In genomic region chr11:103887724-103888410, GRCm38 (mm10) we compare ENCODE assay signal across 25 mouse cellular contexts.
DNase-seq lines count a peak whose midpoint lies in the region; ATAC-seq lines count a peak whose summit lies in the region.
"Had no signal": no experiment of that assay in that cellular context is flagged by ENCODE, and none has a peak within 500 bp of the region (broad histone marks: within the 10 kb centered on the region; RNA-seq: fewer than 3 reads in every experiment).

No protein-coding gene starts in this region.

- no peak overlapping the region for H3K27ac ChIP-seq in heart, embryonic 10.5 days
- H3K27ac ChIP-seq in midbrain, embryonic 11.5 days (ENCODE audit: low read depth, low read length), result no peak overlapping the region
- H3K27ac ChIP-seq in midbrain, embryonic 14.5 days (replicated peaks; ENCODE audit: low read depth, low read length), result no peak overlapping the region
- H3K27ac ChIP-seq: embryonic facial prominence, embryonic 10.5 days; embryonic facial prominence, embryonic 12.5 days; forebrain, embryonic 13.5 days; forebrain, embryonic 15.5 days had no signal

- H3K4me2 ChIP-seq in midbrain, embryonic 11.5 days, result no peak overlapping the region
- H3K4me2 ChIP-seq in midbrain, embryonic 14.5 days (ENCODE audit: low read length), result no peak overlapping the region
- H3K4me2 ChIP-seq: embryonic facial prominence, embryonic 12.5 days; forebrain, embryonic 13.5 days; forebrain, embryonic 15.5 days had no signal

- H3K9ac ChIP-seq in midbrain, embryonic 11.5 days (ENCODE audit: low read length), result no peak overlapping the region
- no peak overlapping the region for H3K9ac ChIP-seq in midbrain, embryonic 14.5 days (replicated peaks; ENCODE audit: low read length)
- H3K9ac ChIP-seq: embryonic facial prominence, embryonic 12.5 days; forebrain, embryonic 13.5 days; forebrain, embryonic 15.5 days had no signal

- DNase-seq in frontal cortex, postnatal 25 days (ENCODE audit: low spot score in 2 of 2), result no peak
- peak; percentile 53 for DNase-seq in heart, embryonic 10.5 days (ENCODE audit: low spot score)
- DNase-seq in heart, postnatal 36 days, result no peak
- peak; percentile 31 for DNase-seq in midbrain, embryonic 11.5 days (ENCODE audit: low spot score, missing footprints)
- no peak for DNase-seq in midbrain, embryonic 14.5 days
- DNase-seq in adipocyte (ENCODE audit: low spot score), result no peak
- DNase-seq: adrenal gland, adult 2 months; adrenal gland, postnatal 10 days; adrenal gland, postnatal 25 days; B cell, adult 2 months; cerebellum, adult 11-12 months; cerebellum, adult 2 months; cerebellum, adult 9-10 months; cerebellum, postnatal 10 days; cerebellum, postnatal 25 days had no signal

- no peak overlapping the region for H3K4me3 ChIP-seq in heart, embryonic 10.5 days
- no peak overlapping the region for H3K4me3 ChIP-seq in midbrain, embryonic 11.5 days (ENCODE audit: low read depth, low read length)
- no peak overlapping the region for H3K4me3 ChIP-seq in midbrain, embryonic 14.5 days (replicated peaks; ENCODE audit: low read depth, low read length)
- H3K4me3 ChIP-seq: embryonic facial prominence, embryonic 10.5 days; embryonic facial prominence, embryonic 12.5 days; forebrain, embryonic 13.5 days; forebrain, embryonic 15.5 days had no signal

- no peaks in the 10 kb centered on the region for H3K27me3 ChIP-seq in heart, embryonic 10.5 days (ENCODE audit: insufficient read depth, poor library complexity, severe bottlenecking)
- H3K27me3 ChIP-seq in midbrain, embryonic 11.5 days (ENCODE audit: control insufficient read depth, insufficient read depth, low read length), result no peaks in the 10 kb centered on the region
- no peaks in the 10 kb centered on the region for H3K27me3 ChIP-seq in midbrain, embryonic 14.5 days (ENCODE audit: control insufficient read depth, insufficient read depth, low read length)
- H3K27me3 ChIP-seq: CH12.LX; embryonic facial prominence, embryonic 12.5 days; forebrain, embryonic 13.5 days; forebrain, embryonic 15.5 days; Patski had no signal

- 93% methylated on average over 11 of the region's 11 CpGs for WGBS in heart, embryonic 10.5 days
- 93% methylated on average over 11 of the region's 11 CpGs for WGBS in midbrain, embryonic 11.5 days
- 95% methylated on average over 11 of the region's 11 CpGs for WGBS in midbrain, embryonic 14.5 days

- intact Hi-C loops in heart, postnatal 36 days (cut with DNase I), result no loop called here

- H3K9me3 ChIP-seq in heart, embryonic 10.5 days, result no peaks in the 10 kb centered on the region
- H3K9me3 ChIP-seq in midbrain, embryonic 11.5 days (ENCODE audit: control insufficient read depth, low read length), result no peaks in the 10 kb centered on the region
- no peaks in the 10 kb centered on the region for H3K9me3 ChIP-seq in midbrain, embryonic 14.5 days (ENCODE audit: control insufficient read depth, low read length)
- H3K9me3 ChIP-seq: embryonic facial prominence, embryonic 10.5 days; embryonic facial prominence, embryonic 12.5 days; forebrain, embryonic 13.5 days; forebrain, embryonic 15.5 days; G1E had no signal

- ATAC-seq in frontal cortex, adult (ENCODE audit: low TSS enrichment), result peak; percentile 61
- ATAC-seq in midbrain, embryonic 11.5 days (ENCODE audit: low FRiP score), result no peak
- no peak for ATAC-seq in midbrain, embryonic 14.5 days (ENCODE audit: low FRiP score, low TSS enrichment)
- ATAC-seq: activated CD4-positive, CD25-positive, alpha-beta regulatory T cell, adult 4 months; CD4-positive, CD25-positive, alpha-beta regulatory T cell, adult 4 months; forebrain, embryonic 13.5 days; forebrain, embryonic 15.5 days; Patski had no signal

- H3K4me1 ChIP-seq in heart, embryonic 10.5 days, result peaks cover 14% of the 10 kb centered on the region
- peaks cover 14% of the 10 kb centered on the region for H3K4me1 ChIP-seq in midbrain, embryonic 11.5 days (ENCODE audit: control insufficient read depth, insufficient read depth, low read length)
- H3K4me1 ChIP-seq in midbrain, embryonic 14.5 days (ENCODE audit: control insufficient read depth, insufficient read depth, low read length), result peaks cover 11% of the 10 kb centered on the region

- 0 out of 2 replicates have a peak, but pooled peaks cover 12% of the 10 kb centered on the region for H3K36me3 ChIP-seq in heart, embryonic 10.5 days
- H3K36me3 ChIP-seq in midbrain, embryonic 11.5 days (ENCODE audit: control insufficient read depth, insufficient read depth, low read length), result no peaks in the 10 kb centered on the region; the same call in 1 of the 2 replicates
- peaks cover 18% of the 10 kb centered on the region for H3K36me3 ChIP-seq in midbrain, embryonic 14.5 days (ENCODE audit: control insufficient read depth, insufficient read depth, low read length)
- H3K36me3 ChIP-seq: embryonic facial prominence, embryonic 12.5 days; forebrain, embryonic 15.5 days had no signal

Comparison
In these comparisons a context has a peak if more than half of its experiments do, and no peak if none do; other contexts are left out.
1. DNase-seq: peak in heart, embryonic 10.5 days (single experiment) and midbrain, embryonic 11.5 days (single experiment); none in frontal cortex, postnatal 25 days (0 of 2), heart, postnatal 36 days (0 of 2), midbrain, embryonic 14.5 days (single experiment) and adipocyte (single experiment).